Mouse (Mus musculus) adrenal gland, adult 18-20 months (tissue): ENCODE results near the gene Galnt9. TPM values are rescaled to one million over a fixed set of nuclear protein-coding genes. Genes with fewer than 3 reads are reported as not detected.

ENCODE experiments used
- DNase-seq, 2 experiments: peaks; one replicate each; pipeline ENCODE4 v3.0.0; 2021 to 2022; ENCODE audit warnings: low spot score in 2 of 2
- total RNA-seq, 2 experiments: library from RNA; stranded (reverse); gene quantifications; 1 replicate in 1 of 2; 2 replicates in 1 of 2; pipeline ENCODE4 v1.2.3; 2021

Gene Galnt9
- total RNA-seq, 2 experiments from 2014 or later = 0.19 TPM; not detected in 1

DNA sequence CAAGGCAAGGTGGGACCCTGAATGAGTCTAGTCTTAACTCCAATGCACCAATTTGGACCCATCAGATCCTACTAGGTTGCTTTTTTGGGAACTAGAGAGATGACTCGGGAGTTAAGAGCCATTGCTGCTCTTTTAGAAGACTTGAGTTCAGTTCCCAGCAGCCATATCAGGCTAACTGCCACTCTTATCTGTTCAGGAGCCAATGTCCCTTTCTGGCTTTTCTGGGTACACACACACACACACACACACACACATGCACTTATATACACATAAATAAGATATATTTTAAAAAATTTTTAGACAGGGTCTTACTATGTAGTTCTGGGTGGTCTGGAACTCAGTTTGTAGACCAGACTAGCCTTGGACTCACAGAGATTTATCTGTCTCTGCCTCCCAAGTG lies 9.8 kb upstream of the Galnt9 start:
- no peak for DNase-seq

DNA sequence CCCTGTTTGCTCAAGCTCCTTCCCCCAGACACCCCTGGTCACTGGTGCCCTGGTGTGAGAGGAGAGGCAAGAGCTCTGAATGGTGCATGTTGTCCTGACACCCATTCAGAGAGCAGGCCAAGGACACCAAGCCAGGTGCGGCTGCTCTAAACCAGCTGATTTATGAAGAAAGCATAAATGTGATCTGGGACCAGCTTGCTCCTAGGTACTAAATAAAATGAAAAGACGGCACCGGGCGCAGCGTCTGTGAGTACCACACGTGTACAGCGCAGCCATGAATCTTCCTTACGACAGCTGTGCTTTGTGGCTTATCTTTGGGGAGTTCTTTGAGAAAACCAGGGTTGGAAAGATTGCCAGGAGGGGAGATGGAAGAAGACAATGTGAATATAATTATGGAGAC lies 8.2 kb upstream of the Galnt9 start:
- no peak for DNase-seq

DNA sequence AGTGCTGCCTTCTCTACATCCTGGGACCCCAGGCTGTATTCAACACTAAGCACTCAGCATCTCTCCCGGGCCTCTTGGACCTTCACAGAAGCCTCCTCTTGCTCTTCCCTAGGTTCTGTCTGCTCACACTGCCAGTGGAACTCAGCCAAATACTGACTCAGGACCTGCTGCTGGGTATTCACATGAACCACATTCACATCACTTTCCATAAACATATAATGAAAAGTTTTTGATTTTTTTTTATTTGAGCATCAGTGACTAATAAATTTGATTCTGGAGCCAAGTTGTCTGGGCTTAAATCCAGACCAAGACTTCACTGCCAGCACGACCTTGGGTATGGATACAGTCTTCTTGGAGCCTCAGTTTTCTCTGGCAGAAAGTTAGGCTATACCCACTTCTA lies 3.2 kb upstream of the Galnt9 start:
- DNase-seq = no peak

DNA sequence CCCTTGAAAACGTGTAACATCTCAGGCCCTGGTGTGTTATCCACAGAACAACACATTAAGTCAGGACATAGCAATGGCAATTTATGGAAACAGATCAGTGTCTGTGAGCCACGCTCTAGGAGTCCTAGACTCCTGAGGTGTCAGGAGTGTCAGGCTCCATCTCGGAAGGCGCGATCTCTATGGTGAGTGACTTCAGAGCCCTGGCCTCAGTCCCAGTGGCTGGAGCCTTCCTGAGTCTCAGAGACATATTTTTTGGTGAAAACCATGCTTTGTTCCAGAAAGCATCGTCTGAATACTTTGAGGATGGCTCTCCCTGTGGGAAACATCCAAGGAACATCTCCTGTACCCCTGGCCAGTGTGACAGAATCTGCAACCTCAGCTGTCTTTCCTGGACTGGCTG lies 2.7 kb upstream of the Galnt9 start:
- DNase-seq = no peak

DNA sequence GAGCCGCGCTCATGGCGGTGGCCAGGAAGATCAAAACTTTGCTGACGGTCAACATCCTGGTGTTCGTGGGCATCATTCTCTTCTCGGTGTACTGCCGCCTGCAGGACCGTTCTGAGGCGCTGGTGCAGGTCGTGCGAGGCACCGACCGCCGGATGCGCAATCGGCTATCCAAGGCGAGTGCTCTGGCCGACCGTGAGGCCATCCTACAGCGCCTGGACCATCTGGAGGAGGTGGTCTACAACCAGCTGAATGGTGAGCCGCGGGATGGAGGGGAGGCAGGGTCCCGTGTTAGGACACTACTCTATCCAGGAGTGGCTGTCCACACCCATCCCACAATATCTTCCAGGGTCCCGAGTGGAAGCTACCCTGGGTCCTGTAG lies 525 bp downstream of the Galnt9 start:
- DNase-seq = no peak

DNA sequence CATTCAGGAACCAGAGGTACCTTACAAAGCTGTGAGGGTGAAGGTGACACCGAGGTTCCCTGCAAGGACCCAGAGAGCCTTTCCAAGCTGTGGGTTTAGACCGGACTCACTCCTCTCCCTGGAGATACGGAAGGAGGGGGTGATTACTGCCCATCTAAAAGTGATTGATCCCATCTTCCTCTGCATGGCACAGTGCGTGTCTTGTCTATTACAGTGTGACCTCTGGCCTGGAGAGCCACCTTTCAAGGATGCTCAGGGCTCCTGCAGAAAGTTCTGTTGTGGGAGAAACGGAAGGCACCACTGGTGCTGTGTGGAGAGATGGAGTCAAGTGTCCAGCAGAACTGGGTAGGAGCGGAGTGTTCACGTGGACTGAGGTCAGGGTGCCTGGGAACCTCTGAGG lies 1.2 kb downstream of the Galnt9 start:
- DNase-seq = no peak

DNA sequence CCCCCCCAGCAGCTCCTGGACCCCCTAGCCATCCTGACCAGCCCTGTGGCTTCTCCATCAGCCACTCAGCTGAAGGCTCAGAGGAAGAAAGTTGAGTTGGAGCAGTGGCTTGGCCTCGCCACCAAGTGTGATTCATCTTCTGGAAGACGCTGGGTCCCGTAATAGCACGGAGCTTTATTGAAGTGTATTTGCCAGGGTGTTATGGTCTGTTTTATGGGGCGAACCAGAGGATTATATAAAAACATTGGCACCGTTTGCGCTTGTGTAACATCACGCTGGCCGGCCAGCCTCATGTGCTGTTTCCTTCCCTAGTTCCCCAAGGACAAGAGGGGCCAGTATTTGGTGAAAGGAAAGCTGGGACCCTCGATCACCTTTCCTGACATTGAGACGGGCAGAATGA lies 2.0 kb downstream of the Galnt9 start:
- DNase-seq = no peak

DNA sequence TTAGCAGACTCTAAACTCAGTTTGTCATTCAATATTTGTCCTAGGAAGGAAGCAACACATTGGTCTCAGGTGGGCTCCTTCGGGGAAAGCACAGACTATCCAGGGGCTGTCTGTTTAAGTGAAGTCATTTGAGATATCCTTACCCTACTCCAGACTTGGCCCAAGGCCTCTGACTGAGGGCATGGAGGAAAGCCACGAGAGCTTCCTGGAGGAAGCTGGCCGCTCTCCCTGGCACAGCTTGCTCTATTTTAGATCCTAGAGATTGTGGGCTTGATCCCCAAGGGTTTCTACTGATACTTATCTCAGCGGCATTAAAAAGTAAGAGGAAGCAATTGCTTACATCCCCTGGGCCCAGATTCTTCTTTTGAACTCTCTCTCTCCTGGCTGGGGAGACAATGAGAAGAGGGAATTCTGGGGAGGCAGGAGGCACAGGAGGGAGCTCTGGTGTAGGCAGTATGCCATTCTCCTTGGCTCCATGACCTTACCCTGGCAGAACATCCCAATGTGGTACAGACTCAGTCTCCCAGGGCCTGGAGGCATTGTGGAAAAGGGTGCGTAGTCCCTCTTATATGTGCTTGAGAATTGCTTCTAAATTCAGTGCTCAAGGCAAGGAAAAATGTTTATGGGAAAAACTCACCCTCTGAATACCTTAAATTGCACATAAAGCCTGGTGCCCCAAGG lies 2.7 kb downstream of the Galnt9 start:
- no peak for DNase-seq

DNA sequence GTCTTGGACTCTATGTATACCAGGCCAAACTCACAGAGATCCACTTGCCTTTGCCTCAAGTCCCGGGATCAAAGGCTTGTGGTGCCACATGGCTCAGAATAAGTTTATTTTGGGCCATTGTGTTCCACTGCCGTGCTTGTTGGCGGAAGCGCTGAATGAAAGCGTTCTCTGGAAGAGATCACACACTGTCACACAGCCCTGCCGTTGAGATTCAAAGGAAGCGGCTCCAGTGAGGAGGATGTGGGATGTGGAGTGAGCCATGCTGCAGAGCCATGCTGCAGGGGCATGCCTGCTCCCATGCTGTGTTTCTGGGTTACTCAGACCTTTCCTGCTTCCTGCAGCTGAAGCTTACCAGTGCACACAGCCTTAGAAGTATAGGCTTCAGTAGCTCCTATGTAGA lies 4.3 kb downstream of the Galnt9 start:
- DNase-seq = no peak

DNA sequence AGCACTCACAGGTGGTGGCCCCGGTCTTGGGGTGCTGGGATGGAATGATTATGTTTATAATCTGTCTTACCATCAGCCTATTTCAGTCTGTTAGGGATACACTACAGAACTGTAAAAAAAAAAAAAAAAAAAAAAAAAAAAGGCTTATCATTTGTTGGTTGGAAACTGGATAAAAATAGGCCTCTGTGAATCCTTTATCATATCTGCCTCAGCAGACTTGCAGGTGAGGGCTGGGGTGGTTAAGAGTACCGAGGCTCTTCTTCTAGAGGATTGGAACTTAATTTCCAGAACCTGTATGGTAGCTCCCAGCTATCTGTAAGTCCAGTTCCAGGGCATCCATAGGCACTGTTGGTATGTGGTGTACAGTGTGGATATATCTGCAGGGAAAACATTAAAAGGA lies 6.0 kb downstream of the Galnt9 start:
- DNase-seq = no peak

DNA sequence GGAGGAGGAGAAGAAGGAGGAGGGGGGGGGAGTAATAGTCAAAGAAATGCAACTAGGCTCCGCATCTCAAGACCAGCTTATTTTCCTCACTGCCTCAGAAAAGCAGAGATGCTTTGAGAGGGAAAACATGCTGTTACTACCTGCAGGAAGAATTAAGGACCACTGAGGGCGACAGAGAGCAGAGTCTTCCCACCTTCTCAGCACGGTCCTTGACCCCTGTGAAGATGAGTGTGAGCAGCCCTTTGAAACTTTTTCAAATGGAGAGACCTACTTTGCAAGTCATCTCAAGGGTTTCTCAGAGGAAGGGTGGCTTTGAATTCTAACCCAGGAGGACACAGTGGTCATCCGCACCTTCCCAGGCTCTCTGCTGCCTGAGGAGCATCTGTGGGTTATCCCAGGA lies 6.7 kb downstream of the Galnt9 start:
- DNase-seq = no peak

DNA sequence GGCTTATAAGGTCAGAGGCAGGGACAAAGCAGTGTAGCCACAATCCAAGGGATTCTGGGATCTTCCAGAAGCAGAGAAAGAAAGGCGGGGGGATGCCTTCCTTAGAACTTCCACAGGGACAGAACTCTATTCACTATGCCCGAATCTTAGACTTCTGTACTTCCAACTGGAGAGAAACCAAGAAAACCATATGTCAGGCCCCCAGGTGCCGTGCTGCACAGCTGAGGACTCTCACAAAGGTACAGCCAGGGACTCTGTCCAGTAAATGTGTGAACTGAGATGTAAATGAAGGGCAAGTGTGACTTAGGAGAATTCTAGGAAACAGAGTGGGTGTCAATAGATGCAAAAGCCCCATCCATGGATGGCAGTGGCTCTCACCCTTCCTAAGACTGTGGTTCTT lies 7.8 kb downstream of the Galnt9 start:
- DNase-seq = no peak

DNA sequence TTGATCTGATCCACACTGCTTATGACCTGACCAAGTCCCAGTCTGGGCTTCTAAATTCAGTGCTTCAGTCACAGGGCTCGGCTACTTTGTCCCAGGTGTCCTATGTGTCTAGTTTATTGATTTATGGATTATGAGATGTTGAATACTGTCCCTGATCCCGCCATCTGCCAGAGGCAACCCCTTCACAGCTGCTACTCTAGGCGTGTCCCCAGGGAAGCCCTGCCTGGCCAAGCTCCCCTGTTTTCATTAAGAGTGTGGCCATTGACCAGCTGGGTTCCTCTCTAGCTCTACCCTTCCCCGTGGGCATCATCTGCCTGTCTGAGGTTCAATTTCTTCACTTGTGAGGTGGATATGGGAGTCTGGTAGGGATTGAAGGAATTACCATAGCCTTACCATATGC lies 9.2 kb downstream of the Galnt9 start:
- DNase-seq = no peak

DNA sequence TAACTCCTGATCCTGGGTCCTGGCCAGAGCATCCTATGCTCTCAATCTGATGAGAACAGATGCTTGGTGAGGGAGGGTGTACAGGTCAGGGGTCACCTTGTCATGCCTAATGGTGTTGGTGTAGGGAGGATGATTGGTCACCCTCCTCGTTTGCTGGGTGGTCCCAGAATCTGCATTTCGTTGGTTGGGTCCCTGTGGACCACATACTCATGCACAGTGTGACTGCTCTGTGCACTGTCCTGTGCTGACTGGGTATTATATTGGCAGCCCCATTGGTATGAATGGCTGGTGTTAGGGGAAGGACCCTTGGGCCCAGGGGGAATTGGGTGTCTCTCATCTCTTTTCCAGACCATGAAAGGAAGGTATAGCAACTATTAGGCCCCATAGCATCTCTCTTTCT lies 11.0 kb downstream of the Galnt9 start:
- no peak for DNase-seq

DNA sequence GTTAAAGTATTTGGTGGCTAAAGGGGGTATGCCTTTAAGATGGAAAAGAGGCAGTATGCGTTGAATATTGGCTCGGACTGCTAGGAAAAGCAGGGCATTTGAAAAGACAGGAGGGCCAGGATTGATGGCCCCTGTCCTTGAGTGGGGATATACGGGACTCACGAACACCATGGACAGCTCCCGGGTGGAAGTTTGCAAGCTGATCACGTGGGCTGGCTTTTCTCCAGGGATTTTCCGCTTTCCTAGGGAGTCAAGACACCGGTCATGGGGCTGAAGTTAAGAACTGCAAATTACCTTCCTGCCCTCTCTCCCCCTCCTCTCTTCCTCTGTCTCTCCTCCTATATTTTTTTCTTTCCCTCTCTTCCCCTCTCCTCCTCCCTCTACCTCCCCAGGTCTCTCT lies 14.2 kb downstream of the Galnt9 start:
- DNase-seq = peak; percentile 61

DNA sequence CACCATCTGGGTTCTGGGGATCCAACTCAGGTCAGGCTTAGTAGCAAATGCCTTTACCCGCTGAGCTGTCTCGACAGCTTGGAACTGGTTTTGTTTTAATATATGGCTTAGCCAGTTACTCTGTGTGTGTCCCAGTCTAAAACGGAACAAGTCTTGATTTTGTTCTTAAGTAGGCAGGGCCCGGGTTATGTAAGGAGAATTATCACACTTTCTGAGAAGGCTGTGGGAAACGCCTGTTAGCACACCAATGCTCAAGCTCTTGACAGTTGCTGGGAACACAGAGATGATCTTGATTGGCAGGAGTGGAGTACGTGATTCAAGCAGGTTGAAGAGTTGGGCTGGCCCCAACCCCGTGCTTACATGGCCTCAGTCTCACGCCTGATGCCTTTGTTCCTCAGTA lies 15.5 kb downstream of the Galnt9 start:
- no peak for DNase-seq

DNA sequence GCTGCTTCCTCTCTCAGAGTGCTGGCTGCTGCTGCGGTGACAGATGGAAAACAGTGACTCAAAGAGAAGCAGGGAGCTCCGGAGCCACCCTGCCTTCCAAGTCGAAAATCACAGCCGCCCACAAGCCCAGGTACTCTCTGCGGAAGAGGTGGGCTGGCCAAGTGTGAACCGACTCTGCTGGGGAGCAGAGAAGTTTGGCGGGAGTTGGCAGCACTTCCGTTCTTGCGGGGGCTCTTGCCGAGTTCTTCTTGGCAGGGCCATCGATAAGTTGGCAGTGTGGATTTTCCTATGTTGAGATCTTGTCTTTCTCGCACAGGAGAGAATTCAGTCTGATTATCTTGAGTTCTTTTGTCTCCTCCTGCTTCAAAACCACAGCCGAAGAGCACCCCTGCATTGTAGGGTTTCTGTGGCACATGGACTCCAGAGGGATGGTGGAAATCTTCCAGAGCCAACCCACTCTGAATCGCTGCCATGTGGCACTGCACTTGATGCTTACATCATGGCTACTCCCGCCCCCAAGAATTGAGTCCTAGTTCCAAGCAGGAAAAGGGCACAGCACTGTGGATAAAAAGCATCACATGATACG lies 18.7 kb downstream of the Galnt9 start:
- no peak for DNase-seq

DNA sequence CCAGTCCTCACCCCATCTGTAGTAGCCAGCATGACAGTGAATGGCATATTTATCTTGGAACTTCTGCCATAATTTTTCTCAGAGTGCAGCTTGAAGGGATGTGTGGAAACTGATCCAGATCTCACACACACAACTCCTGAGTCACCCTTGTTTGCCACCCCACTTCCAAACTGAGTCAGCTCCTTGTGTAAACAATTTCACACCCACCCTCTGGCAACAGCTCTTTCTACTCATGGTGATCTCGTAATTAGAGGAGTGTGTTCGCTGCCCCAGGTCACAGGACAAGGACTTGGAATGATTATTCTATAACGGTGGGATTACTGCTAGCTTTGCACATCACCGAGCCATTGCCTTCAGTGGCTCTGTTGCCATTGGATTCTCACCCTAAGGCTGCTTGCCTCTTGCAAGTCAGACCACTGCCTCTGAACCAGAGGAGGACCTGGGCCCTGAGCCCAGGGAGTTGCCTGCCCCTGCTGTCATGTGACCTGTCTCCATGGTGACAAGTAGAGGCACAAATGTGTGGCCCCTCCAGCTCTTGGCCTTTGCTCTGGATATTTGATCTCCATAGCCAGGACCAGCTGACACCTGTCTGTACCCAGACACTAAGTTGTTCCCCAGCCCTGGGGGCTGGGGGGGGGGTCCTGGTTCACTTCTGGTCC lies 21.0 kb downstream of the Galnt9 start:
- no peak for DNase-seq

DNA sequence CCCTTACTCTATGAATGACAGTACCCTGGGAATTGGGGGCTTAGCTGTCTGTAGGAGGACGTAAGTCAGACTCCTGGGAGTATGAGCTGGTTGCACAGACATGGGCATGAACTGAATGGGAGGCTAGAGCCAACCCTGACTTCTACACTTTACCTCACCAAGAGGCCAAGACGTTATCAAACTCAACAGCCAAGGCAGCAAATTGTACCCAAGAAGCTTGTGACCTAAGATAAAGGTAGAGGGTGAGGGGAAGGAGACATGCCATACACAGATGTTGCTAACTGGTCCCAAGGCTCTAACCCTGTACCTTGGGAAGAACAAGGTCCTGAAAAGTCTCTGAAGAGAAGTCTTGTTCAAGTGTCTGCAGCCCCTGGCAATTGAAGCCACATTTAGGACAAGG lies 23.4 kb downstream of the Galnt9 start:
- no peak for DNase-seq

DNA sequence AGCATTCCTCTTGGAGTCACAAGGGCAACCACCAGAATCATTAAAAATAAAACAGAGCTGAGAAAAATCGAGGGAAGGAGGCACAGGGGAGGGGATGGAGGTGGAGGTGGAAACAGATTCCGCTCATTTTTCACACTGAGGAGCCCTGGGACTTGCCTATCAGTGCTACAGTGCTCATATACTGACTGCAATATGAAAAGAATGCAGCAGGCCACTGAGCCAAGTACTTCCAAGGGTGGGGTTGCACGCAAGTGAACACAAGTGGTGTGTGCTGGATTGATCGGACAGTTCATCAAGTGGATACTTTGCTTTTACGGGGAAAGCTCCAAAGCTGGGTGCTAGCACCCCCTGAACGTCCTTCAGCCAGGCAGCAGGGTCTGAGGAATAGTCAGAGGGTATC lies 30.7 kb downstream of the Galnt9 start:
- no peak for DNase-seq

DNA sequence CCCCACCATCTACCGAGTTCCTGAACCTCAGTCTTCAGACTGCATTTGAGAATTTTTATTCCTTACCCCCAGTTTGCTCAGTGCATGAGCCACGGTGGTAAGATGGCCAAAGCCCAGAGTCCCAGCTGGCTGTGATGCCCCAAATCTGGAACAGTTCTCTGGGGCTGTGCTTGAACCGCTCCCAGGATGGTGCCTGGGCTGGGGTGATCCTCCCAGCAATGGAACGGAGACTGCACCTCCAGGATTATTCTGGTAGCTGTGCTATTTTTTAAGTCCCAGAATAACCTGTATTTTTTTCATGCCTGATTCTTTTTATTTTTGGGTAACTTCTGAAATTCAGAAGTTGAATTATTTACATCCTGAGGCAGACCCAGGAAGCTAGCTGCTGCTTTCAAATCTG lies 35.1 kb downstream of the Galnt9 start:
- no peak for DNase-seq

DNA sequence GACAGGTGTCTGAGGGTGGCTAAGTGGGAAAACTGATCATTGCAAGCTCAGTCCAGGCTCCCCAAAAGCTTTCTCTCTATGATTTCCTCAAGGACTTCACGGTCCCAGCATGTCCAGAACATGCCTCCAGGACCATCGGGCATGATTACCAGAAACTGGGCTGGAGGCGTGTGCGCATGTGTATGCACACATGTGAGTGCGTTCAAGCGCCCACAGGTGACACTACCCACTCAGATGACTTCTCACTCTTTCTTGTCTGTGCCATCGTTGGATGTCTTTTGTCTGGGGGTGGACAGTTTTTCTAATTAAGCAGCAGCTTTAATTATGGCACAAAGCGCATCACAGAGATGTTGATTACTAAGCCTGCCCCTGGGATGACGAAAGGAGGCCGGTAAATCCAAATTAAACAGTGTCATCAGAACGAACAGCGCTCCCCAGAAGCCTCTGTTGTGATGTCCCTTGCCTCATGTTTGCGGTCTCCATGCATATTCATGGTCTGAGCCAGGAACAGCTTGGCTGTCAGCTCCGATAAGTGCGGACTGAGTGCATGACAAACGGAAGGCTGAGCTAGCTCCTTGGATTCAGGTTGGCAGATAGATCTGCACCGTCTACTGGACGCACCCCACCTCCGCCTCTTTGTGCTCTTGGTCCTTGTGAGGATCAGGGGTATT lies 36.5 kb downstream of the Galnt9 start:
- DNase-seq = no peak
